Mouse (Mus musculus) kidney, postnatal 0 days (tissue): ENCODE measurements around the gene Aldh1l1. TPM values are rescaled to one million over a fixed set of nuclear protein-coding genes. Genes with fewer than 3 reads are reported as not detected.

Source experiments
- ATAC-seq: fragments of 200-750 bp; cut with Nextera tagmentation; replicated peaks from 2 replicates; pipeline ENCODE4 v1.8.0; 2017; ENCODE audit warnings: low read depth, moderate number of reproducible peaks, moderate TSS enrichment, moderate library complexity; ENCODE audit not compliant: low FRiP score
- DNase-seq: peaks from one replicate; pipeline ENCODE4 v3.0.0-alpha.2; 2016; ENCODE audit warnings: low spot score
- H3K27ac ChIP-seq: fragments of 300-500 bp; sonication (generic); 2 replicates; pipeline ENCODE4 v1.5.1; 2014; ENCODE audit warnings: mild to moderate bottlenecking
- H3K27me3 ChIP-seq: fragments of 300-500 bp; sonication (generic); 2 replicates; pipeline ENCODE4 v1.6.1; 2014; ENCODE audit warnings: low read length, mixed read lengths; ENCODE audit not compliant: insufficient read depth
- H3K36me3 ChIP-seq: fragments of 300-500 bp; sonication (generic); 2 replicates; pipeline ENCODE4 v1.6.1; 2014; ENCODE audit warnings: low read length, mixed read lengths; ENCODE audit not compliant: insufficient read depth
- H3K4me1 ChIP-seq: fragments of 300-500 bp; sonication (generic); replicated peaks from 2 replicates; pipeline ENCODE4 v1.6.1; 2014; ENCODE audit warnings: antibody characterized with exemption, low read length, mixed read lengths; ENCODE audit not compliant: insufficient read depth
- H3K4me2 ChIP-seq: fragments of 300-500 bp; sonication (generic); 2 replicates; pipeline ENCODE4 v1.6.1; 2014; ENCODE audit warnings: mild to moderate bottlenecking, low read length, moderate library complexity, mixed read lengths
- H3K4me3 ChIP-seq: fragments of 300-500 bp; sonication (generic); replicated peaks from 2 replicates; pipeline ENCODE4 v1.5.1; 2014; ENCODE audit warnings: low read depth, low read length
- H3K9ac ChIP-seq: fragments of 300-500 bp; sonication (generic); 2 replicates; pipeline ENCODE4 v1.6.1; 2014; ENCODE audit warnings: low read depth, low read length
- H3K9me3 ChIP-seq: fragments of 300-500 bp; sonication (generic); replicated peaks from 2 replicates; pipeline ENCODE4 v1.6.1; 2016; ENCODE audit warnings: low read length, inconsistent platforms, mixed read lengths
- CTCF ChIP-seq: IDR thresholded peaks from 2 replicates; pipeline ENCODE4 v1.5.1; 2016; ENCODE audit warnings: antibody characterized with exemption, low read depth, mild to moderate bottlenecking, moderate library complexity
- WGBS: fragments of 180-500 bp; shearing (Covaris S2); extraction: QIAGEN DNeasy Blood & Tissue Kit; methylation state at CpG from one replicate; pipeline ENCODE4 v1.1.7; 2014; 5-methylcytosine and 5-hydroxymethylcytosine counted together
- polyA plus RNA-seq: library from polyadenylated mRNA; unstranded; fragments of >200 nt; fragmentation: Nextera tagmentation; extraction: Ambion mirVana; gene quantifications from 2 replicates; pipeline ENCODE4 v1.2.1, GENCODE M21; 2015

Aldh1l1 gene
- polyA plus RNA-seq, 1 experiment from 2014 or later: 42.8 TPM

GRCm38 (mm10) chr6:90474361-90474750, 11.9 kb upstream of the Aldh1l1 start:
- no peaks in the 10 kb centered on the region for H3K27me3 ChIP-seq
- 82% methylated on average over 3 of the region's 3 CpGs for WGBS

GRCm38 (mm10) chr6:90475176-90475853, 10.9 kb upstream of the Aldh1l1 start:
- no peak for TF ChIP-seq CTCF
- Histone ChIP-seq H3K27ac (no peak overlapping the region), H3K4me2 (no peak overlapping the region), H3K9me3 (no peaks in the 10 kb centered on the region), H3K36me3 (no peaks in the 10 kb centered on the region), H3K4me3 (no peak overlapping the region), H3K4me1 (peaks cover 14% of the 10 kb centered on the region; the same call in 1 of the 2 replicates), H3K9ac (no peak overlapping the region), H3K27me3 (no peaks in the 10 kb centered on the region)
- DNase-seq: no peak
- WGBS: 75% methylated on average over 4 of the region's 4 CpGs
- ATAC-seq: no peak

More at GRCm38 (mm10) chr6:90474361-90474750, 11.9 kb upstream of the Aldh1l1 start:
- no peak overlapping the region for H3K9ac ChIP-seq
- no peak overlapping the region for H3K4me2 ChIP-seq
- H3K9me3 ChIP-seq: no peaks in the 10 kb centered on the region
- TF ChIP-seq CTCF: no peak
- ATAC-seq (no peak), DNase-seq (no peak)
- no peaks in the 10 kb centered on the region for H3K36me3 ChIP-seq
- no peak overlapping the region for H3K4me3 ChIP-seq
- peaks cover 14% of the 10 kb centered on the region; the same call in 1 of the 2 replicates for H3K4me1 ChIP-seq
- H3K27ac ChIP-seq: no peak overlapping the region

GRCm38 (mm10) chr6:90475854-90476212, 10.4 kb upstream of the Aldh1l1 start:
- Histone ChIP-seq H3K36me3 (no peaks in the 10 kb centered on the region), H3K9ac (no peak overlapping the region), H3K4me3 (no peak overlapping the region), H3K27ac (no peak overlapping the region), H3K27me3 (no peaks in the 10 kb centered on the region), H3K9me3 (no peaks in the 10 kb centered on the region), H3K4me2 (no peak overlapping the region), H3K4me1 (peaks cover 10% of the 10 kb centered on the region; the same call in 1 of the 2 replicates)
- DNase-seq: no peak
- WGBS: 60% methylated on average over 3 of the region's 3 CpGs
- TF ChIP-seq CTCF: no peak
- ATAC-seq: no peak

GRCm38 (mm10) chr6:90476941-90477518, 9.2 kb upstream of the Aldh1l1 start:
- no peak overlapping the region for H3K4me2 ChIP-seq
- no peaks in the 10 kb centered on the region for H3K36me3 ChIP-seq
- no peaks in the 10 kb centered on the region for H3K9me3 ChIP-seq
- 46% methylated on average over 14 of the region's 14 CpGs for WGBS
- peak; percentile 70 for DNase-seq
- H3K9ac ChIP-seq: no peak overlapping the region
- no peaks in the 10 kb centered on the region for H3K27me3 ChIP-seq
- no peak overlapping the region for H3K27ac ChIP-seq
- ATAC-seq: peak; percentile 51; the same call in 1 of the 2 replicates
- TF ChIP-seq CTCF: no peak
- H3K4me3 ChIP-seq: no peak overlapping the region
- H3K4me1 ChIP-seq: peaks cover 9% of the 10 kb centered on the region; the same call in 1 of the 2 replicates

- no peak for ATAC-seq
- Histone ChIP-seq H3K4me3 (no peak overlapping the region), H3K4me1 (no peaks in the 10 kb centered on the region), H3K36me3 (no peaks in the 10 kb centered on the region), H3K27me3 (no peaks in the 10 kb centered on the region), H3K9me3 (no peaks in the 10 kb centered on the region), H3K9ac (no peak overlapping the region), H3K4me2 (no peak overlapping the region), H3K27ac (no peak overlapping the region)
- 59% methylated on average over 3 of the region's 3 CpGs for WGBS
- TF ChIP-seq CTCF: no peak
- DNase-seq: no peak
Observed at GRCm38 (mm10) chr6:90484249-90484648, 2.0 kb upstream of the Aldh1l1 start.

GRCm38 (mm10) chr6:90484876-90485275, 1.4 kb upstream of the Aldh1l1 start:
- no peak overlapping the region for H3K27ac ChIP-seq
- DNase-seq: no peak
- no peaks in the 10 kb centered on the region for H3K27me3 ChIP-seq
- H3K4me3 ChIP-seq: no peak overlapping the region
- H3K36me3 ChIP-seq: no peaks in the 10 kb centered on the region
- no peaks in the 10 kb centered on the region for H3K9me3 ChIP-seq
- H3K9ac ChIP-seq: no peak overlapping the region
- WGBS: 84% methylated on average over 5 of the region's 5 CpGs
- no peaks in the 10 kb centered on the region for H3K4me1 ChIP-seq
- H3K4me2 ChIP-seq: no peak overlapping the region
- no peak for TF ChIP-seq CTCF
- no peak for ATAC-seq
